Comparison of ENCODE assay signal across 1 mouse cellular context in the genomic region with DNA sequence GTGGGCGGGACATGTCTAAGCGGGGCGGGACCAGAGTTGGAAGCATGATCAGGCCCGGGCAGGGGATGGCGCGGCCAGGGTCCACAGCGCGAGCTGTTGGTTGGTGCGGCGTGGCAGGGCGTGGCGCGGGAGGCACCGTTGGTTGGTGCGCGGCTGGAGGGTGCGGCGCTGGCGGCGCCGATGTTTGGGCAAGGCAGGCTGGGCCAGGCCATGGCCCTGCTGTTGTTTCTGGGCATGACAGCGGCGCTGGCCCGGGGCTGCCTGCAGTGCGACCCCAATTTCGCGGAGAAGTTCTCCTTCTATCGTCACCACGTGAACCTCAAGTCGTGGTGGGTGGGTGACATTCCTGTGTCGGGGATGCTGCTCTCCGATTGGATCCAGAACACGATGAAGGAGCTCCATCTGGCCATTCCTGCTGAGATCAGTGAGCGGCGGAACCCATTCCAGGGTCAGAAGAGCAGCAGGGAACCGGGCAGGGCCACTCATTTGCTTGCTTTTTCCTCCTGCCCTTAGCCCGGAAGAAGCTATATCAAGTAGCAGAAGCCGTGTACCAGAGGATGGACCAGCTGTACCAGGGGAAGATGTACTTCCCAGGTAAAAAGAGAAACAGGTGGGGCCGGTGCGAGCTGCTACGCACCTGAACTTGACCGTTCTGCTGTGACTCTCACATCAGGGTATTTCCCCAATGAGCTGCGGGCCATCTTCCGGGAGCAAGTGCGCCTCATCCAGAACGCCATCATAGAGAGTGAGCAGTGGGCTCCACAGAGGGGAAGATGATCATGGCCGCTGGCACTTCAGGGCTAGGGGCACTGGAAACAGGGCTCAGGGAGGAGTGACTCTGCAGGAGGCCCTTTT.
A peak's percentile ranks its signal among the peaks of the same experiment; 100 is the strongest.
TF ChIP-seq lines count a peak whose summit lies in the region.

No protein-coding gene starts in this region.

TF ChIP-seq in CH12.LX, 34 proteins besides CTCF, POLR2A, EP300 and RAD21:
- TF ChIP-seq ZKSCAN1 (IDR thresholded peaks at IDR 0.05; ENCODE audit: borderline replicate concordance, low read depth, low read length) = no peak
- no peak for TF ChIP-seq PAX5 (IDR thresholded peaks at IDR 0.05; ENCODE audit: low read length)
- no peak for TF ChIP-seq ZC3H11A (IDR thresholded peaks at IDR 0.05; ENCODE audit: low read depth, low read length)
- no peak for TF ChIP-seq POLR2AphosphoS2 (IDR thresholded peaks at IDR 0.05; ENCODE audit: low read depth, low read length)
- peak; percentile 42; the same call in 1 of the 2 replicates for TF ChIP-seq MAX (IDR thresholded peaks at IDR 0.05; ENCODE audit: low read length)
- TF ChIP-seq IRF4 (IDR thresholded peaks at IDR 0.05; ENCODE audit: low read depth, low read length) = no peak
- no peak for TF ChIP-seq ZMIZ1 (IDR thresholded peaks at IDR 0.05; ENCODE audit: low read depth, low read length)
- peak; percentile 19; the same call in 1 of the 2 replicates for TF ChIP-seq BHLHE40 (IDR thresholded peaks at IDR 0.05; ENCODE audit: low read depth, low read length)
- peak; percentile 52; the same call in 1 of the 2 replicates for TF ChIP-seq ZNF384 (IDR thresholded peaks at IDR 0.05; ENCODE audit: low read depth, low read length)
- TF ChIP-seq CHD2 (IDR thresholded peaks at IDR 0.05; ENCODE audit: low read length) = no peak
- no peak for TF ChIP-seq USF1 (IDR thresholded peaks at IDR 0.05; ENCODE audit: low read depth, low read length)
- TF ChIP-seq CHD1 (IDR thresholded peaks at IDR 0.05; ENCODE audit: low read depth, low read length) = no peak
- TF ChIP-seq TCF12 (IDR thresholded peaks at IDR 0.05; ENCODE audit: low read depth, low read length) = no peak; the same call in 1 of the 2 replicates
- TF ChIP-seq HCFC1 (IDR thresholded peaks at IDR 0.05; ENCODE audit: low read depth, low read length) = no peak; the same call in none of the 2 replicates
- no peak for TF ChIP-seq GABPA (IDR thresholded peaks at IDR 0.05; ENCODE audit: insufficient replicate concordance, low read depth, low read length)
- no peak for TF ChIP-seq KAT2A (IDR thresholded peaks at IDR 0.05; ENCODE audit: insufficient replicate concordance, low read length)
- no peak for TF ChIP-seq TBP (conservative IDR thresholded peaks at IDR 0.05; ENCODE audit: low read depth, low read length)
- no peak for TF ChIP-seq UBTF (IDR thresholded peaks at IDR 0.05; ENCODE audit: low read depth, low read length)
- peak; percentile 60 for TF ChIP-seq NRF1 (IDR thresholded peaks at IDR 0.05; ENCODE audit: low read depth, low read length)
- no peak for TF ChIP-seq USF2 (conservative IDR thresholded peaks at IDR 0.05; ENCODE audit: low read depth, low read length)
- TF ChIP-seq MXI1 (IDR thresholded peaks at IDR 0.05; ENCODE audit: low read depth, low read length) = peak; percentile 94
- TF ChIP-seq RCOR1 (conservative IDR thresholded peaks at IDR 0.05; ENCODE audit: low read depth, low read length) = no peak
- TF ChIP-seq MYC (IDR thresholded peaks at IDR 0.05; ENCODE audit: low read depth, low read length) = peak; percentile 19; the same call in 1 of the 2 replicates
- no peak for TF ChIP-seq MEF2A (IDR thresholded peaks at IDR 0.05; ENCODE audit: borderline replicate concordance, low read depth, low read length)
- TF ChIP-seq NELFE (IDR thresholded peaks at IDR 0.05; ENCODE audit: low read depth, low read length) = no peak
- no peak; the same call in 1 of the 2 replicates for TF ChIP-seq ETS1 (conservative IDR thresholded peaks at IDR 0.05; ENCODE audit: low read depth, low read length)
- TF ChIP-seq JUN (IDR thresholded peaks at IDR 0.05; ENCODE audit: insufficient read depth, low read depth, low read length) = no peak
- TF ChIP-seq SIN3A (IDR thresholded peaks at IDR 0.05; ENCODE audit: low read length) = peak; percentile 93
- TF ChIP-seq MAZ (IDR thresholded peaks at IDR 0.05; ENCODE audit: low read depth, low read length) = no peak
- no peak for TF ChIP-seq E2F4 (IDR thresholded peaks at IDR 0.05; ENCODE audit: insufficient replicate concordance, low read depth, low read length)
- no peak for TF ChIP-seq SMC3 (IDR thresholded peaks at IDR 0.05; ENCODE audit: low read depth, low read length)
- TF ChIP-seq ELF1 (IDR thresholded peaks at IDR 0.05; ENCODE audit: low read depth, low read length) = peak; percentile 28; the same call in 1 of the 2 replicates
- no peak for TF ChIP-seq MAFK (IDR thresholded peaks at IDR 0.05; ENCODE audit: insufficient replicate concordance, low read length)
- TF ChIP-seq JUND (conservative IDR thresholded peaks at IDR 0.05; ENCODE audit: low read depth, low read length) = no peak
